Mouse (Mus musculus) testis, adult 10 weeks (tissue): ENCODE measurements around the gene Tnp2. TPM values are rescaled to one million over a fixed set of nuclear protein-coding genes. Genes with fewer than 3 reads are reported as not detected.

Source experiments
- polyA plus RNA-seq: library from polyadenylated mRNA; stranded (reverse); fragments of 350-450 nt; fragmentation: Illumina TruSeq; extraction: RNeasy Lipid Tissue Mini Kit (QIAGEN cat#74804); gene quantifications from one replicate; pipeline ENCODE4 v1.2.3, GENCODE M21; 2014; ENCODE audit warnings: low read depth, low replicate concordance

Gene Tnp2
- polyA plus RNA-seq, result 597 TPM

DNA sequence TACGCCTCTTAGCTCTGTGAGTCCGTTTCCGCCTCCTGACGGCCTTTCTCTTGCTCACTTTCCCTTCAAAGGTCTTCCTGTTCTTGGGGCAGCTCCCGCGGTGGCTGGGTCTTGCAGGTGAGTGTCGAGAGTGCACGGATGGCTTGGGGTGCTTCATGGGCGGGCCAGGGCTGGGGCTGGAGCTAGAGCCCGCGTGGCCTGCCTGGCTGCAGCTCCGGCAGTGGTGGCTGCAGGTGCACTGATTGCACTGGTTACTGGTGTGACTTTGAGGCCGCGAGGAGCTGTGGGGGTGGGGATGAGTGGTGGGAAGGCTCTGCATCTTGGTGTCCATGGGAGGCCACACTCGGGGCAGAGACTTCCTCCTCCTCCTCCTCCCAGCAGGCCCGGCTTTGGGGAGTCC lies at the start of gene Tnp2:
TSS of gene Tnp2 (minus strand) at position 390 of the 400 bp plus-strand sequence.

GRCm38 (mm10) chr16:10834911-10835587 lies 46.6 kb upstream of the Tnp2 start, which contains the start of gene Rmi2:
TSS of gene Rmi2 (plus strand) at chr16:10835059.

GRCm38 (mm10) chr16:10812865-10813371 lies 24.5 kb upstream of the Tnp2 start, which contains the start of gene Gm11172:
TSS of gene Gm11172 (plus strand) at chr16:10812915.

GRCm38 (mm10) chr16:10805789-10806527 lies 17.5 kb upstream of the Tnp2 start, which contains the start of gene Prm1:
TSS of gene Prm1 (minus strand) at chr16:10805839.

GRCm38 (mm10) chr16:10796034-10796433 lies 7.6 kb upstream of the Tnp2 start, which contains the start of gene Prm2:
TSS of gene Prm2 (minus strand) at chr16:10796134.

GRCm38 (mm10) chr16:10790702-10791101 lies 2.2 kb upstream of the Tnp2 start, which contains the start of gene Prm3:
TSS of gene Prm3 (minus strand) at chr16:10790914.

DNA sequence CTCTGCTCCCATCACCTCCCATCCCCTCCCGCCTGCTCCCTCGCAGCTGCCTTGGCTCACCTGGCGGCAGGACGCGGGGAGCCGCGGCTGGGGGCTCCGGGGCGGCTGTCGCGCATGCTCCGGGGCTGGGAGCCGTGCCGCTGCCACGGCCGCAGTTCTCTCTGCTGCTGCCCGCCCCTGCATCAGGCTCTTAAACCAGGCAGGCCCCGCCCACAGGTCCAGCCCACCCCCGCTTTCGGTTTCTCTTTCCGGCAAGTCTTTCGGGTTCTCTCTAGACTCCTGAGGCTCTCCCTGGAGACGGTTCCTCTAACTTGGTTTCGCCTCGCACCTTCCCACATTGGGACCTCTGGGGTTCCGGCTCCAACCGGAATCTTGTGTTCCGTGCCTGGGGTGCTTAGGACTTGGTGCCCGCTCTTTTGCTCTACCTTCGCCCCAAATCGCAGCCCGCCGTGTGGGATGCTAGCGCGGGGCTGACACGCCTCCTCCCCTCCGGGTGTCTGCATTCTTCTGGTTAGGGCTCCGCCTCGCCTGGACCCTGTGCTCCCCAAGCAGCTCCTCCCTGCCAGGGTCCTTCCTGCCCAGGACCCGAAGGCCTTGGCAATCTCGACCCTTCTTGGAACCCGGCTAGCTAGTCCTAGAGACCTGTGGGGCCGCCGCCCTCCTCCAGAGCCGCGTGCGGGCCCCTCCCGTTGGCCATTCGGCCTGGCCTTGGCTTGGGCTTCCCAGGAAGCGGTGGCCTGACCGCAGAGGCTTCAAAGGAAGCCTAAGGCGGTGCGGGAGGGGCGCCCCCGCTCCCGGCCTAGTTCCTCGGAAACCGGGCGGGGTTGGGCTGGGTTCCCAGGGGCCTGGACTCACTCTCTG lies 2.9 kb downstream of the Tnp2 start, which contains the start of gene Socs1:
TSS of gene Socs1 (minus strand) at position 166 of the 861 bp plus-strand sequence.

Other genes starting within 250 kb of the Tnp2 start
- gene Dexi, start 245.6 kb downstream of the Tnp2 start, polyA plus RNA-seq, result 2.1 TPM
- 14.7 TPM for gene Clec16a, start 243.3 kb downstream of the Tnp2 start, polyA plus RNA-seq
- gene Socs1, start 3.1 kb downstream of the Tnp2 start, polyA plus RNA-seq, result 0.18 TPM
- gene Prm3, start 2.3 kb upstream of the Tnp2 start, polyA plus RNA-seq, result 16.8 TPM
- gene Prm2, start 7.5 kb upstream of the Tnp2 start, polyA plus RNA-seq, result 58.7 TPM
- gene Prm1, start 17.2 kb upstream of the Tnp2 start, polyA plus RNA-seq, result 4,022 TPM
- gene Gm11172, start 24.3 kb upstream of the Tnp2 start, polyA plus RNA-seq, result not detected
- gene Rmi2, start 46.4 kb upstream of the Tnp2 start, polyA plus RNA-seq, result 0.62 TPM